Mouse (Mus musculus): ENCODE results near the gene Smoc1. TPM values are rescaled to one million over a fixed set of nuclear protein-coding genes. Genes with fewer than 3 reads are reported as not detected.

Smoc1 gene
- polyA plus RNA-seq, 1 experiment: 0.38 TPM

- TF ChIP-seq CTCF (IDR thresholded peaks at IDR 0.05; ENCODE audit: low read depth, low read length) (no peak), POLR2A (IDR thresholded peaks at IDR 0.05; ENCODE audit: borderline replicate concordance, low read depth, low read length) (no peak)
- Histone ChIP-seq H3K4me1 (ENCODE audit: control insufficient read depth, insufficient read depth, low read length) (no peaks in the 10 kb centered on the region), H3K27ac (ENCODE audit: insufficient read depth, low read depth, low read length) (no peak overlapping the region), H3K4me3 (ENCODE audit: insufficient read depth, low read length) (no peak overlapping the region)
Measured at GRCm38 (mm10) chr12:81159947-81160346, 133.3 kb downstream of the Smoc1 start.

GRCm38 (mm10) chr12:81160425-81160824 lies 133.8 kb downstream of the Smoc1 start:
- TF ChIP-seq CTCF (IDR thresholded peaks at IDR 0.05; ENCODE audit: low read depth, low read length): no peak
- no peak for TF ChIP-seq POLR2A (IDR thresholded peaks at IDR 0.05; ENCODE audit: borderline replicate concordance, low read depth, low read length)
- Histone ChIP-seq H3K27ac (ENCODE audit: insufficient read depth, low read depth, low read length) (no peak overlapping the region), H3K4me3 (ENCODE audit: insufficient read depth, low read length) (no peak overlapping the region), H3K4me1 (ENCODE audit: control insufficient read depth, insufficient read depth, low read length) (no peaks in the 10 kb centered on the region)

- TF ChIP-seq CTCF (IDR thresholded peaks at IDR 0.05; ENCODE audit: low read depth, low read length) (no peak), POLR2A (IDR thresholded peaks at IDR 0.05; ENCODE audit: borderline replicate concordance, low read depth, low read length) (no peak)
Measured at GRCm38 (mm10) chr12:81160831-81161230, 134.2 kb downstream of the Smoc1 start.

GRCm38 (mm10) chr12:81161282-81161681 lies 134.7 kb downstream of the Smoc1 start:
- Histone ChIP-seq H3K27ac (ENCODE audit: insufficient read depth, low read depth, low read length) (no peak overlapping the region), H3K4me1 (ENCODE audit: control insufficient read depth, insufficient read depth, low read length) (no peaks in the 10 kb centered on the region), H3K4me3 (ENCODE audit: insufficient read depth, low read length) (no peak overlapping the region)
- TF ChIP-seq CTCF (IDR thresholded peaks at IDR 0.05; ENCODE audit: low read depth, low read length) (no peak), POLR2A (IDR thresholded peaks at IDR 0.05; ENCODE audit: borderline replicate concordance, low read depth, low read length) (no peak)

More at GRCm38 (mm10) chr12:81160831-81161230, 134.2 kb downstream of the Smoc1 start:
- Histone ChIP-seq H3K4me3 (ENCODE audit: insufficient read depth, low read length) (no peak overlapping the region), H3K4me1 (ENCODE audit: control insufficient read depth, insufficient read depth, low read length) (no peaks in the 10 kb centered on the region), H3K27ac (ENCODE audit: insufficient read depth, low read depth, low read length) (no peak overlapping the region)

GRCm38 (mm10) chr12:81163131-81163530 lies 136.5 kb downstream of the Smoc1 start:
- Histone ChIP-seq H3K27ac (ENCODE audit: insufficient read depth, low read depth, low read length) (no peak overlapping the region), H3K4me1 (ENCODE audit: control insufficient read depth, insufficient read depth, low read length) (no peaks in the 10 kb centered on the region), H3K4me3 (ENCODE audit: insufficient read depth, low read length) (no peak overlapping the region)
- TF ChIP-seq POLR2A (IDR thresholded peaks at IDR 0.05; ENCODE audit: borderline replicate concordance, low read depth, low read length): no peak
- TF ChIP-seq CTCF (IDR thresholded peaks at IDR 0.05; ENCODE audit: low read depth, low read length): no peak

GRCm38 (mm10) chr12:81163566-81163965 lies 137.0 kb downstream of the Smoc1 start:
- Histone ChIP-seq H3K27ac (ENCODE audit: insufficient read depth, low read depth, low read length) (no peak overlapping the region), H3K4me3 (ENCODE audit: insufficient read depth, low read length) (no peak overlapping the region), H3K4me1 (ENCODE audit: control insufficient read depth, insufficient read depth, low read length) (no peaks in the 10 kb centered on the region)
- no peak for TF ChIP-seq POLR2A (IDR thresholded peaks at IDR 0.05; ENCODE audit: borderline replicate concordance, low read depth, low read length)
- no peak for TF ChIP-seq CTCF (IDR thresholded peaks at IDR 0.05; ENCODE audit: low read depth, low read length)

- TF ChIP-seq CTCF (IDR thresholded peaks at IDR 0.05; ENCODE audit: low read depth, low read length): no peak
- no peak for TF ChIP-seq POLR2A (IDR thresholded peaks at IDR 0.05; ENCODE audit: borderline replicate concordance, low read depth, low read length)
- no peak overlapping the region for H3K4me3 ChIP-seq (ENCODE audit: insufficient read depth, low read length)
- H3K4me1 ChIP-seq (ENCODE audit: control insufficient read depth, insufficient read depth, low read length): no peaks in the 10 kb centered on the region
- no peak overlapping the region for H3K27ac ChIP-seq (ENCODE audit: insufficient read depth, low read depth, low read length)
Measured at GRCm38 (mm10) chr12:81166092-81166491, 139.5 kb downstream of the Smoc1 start.

- TF ChIP-seq POLR2A (IDR thresholded peaks at IDR 0.05; ENCODE audit: borderline replicate concordance, low read depth, low read length) (no peak), CTCF (IDR thresholded peaks at IDR 0.05; ENCODE audit: low read depth, low read length) (no peak)
- no peaks in the 10 kb centered on the region for H3K4me1 ChIP-seq (ENCODE audit: control insufficient read depth, insufficient read depth, low read length)
- no peak overlapping the region for H3K4me3 ChIP-seq (ENCODE audit: insufficient read depth, low read length)
- no peak overlapping the region for H3K27ac ChIP-seq (ENCODE audit: insufficient read depth, low read depth, low read length)
Measured at GRCm38 (mm10) chr12:81166615-81167014, 140.0 kb downstream of the Smoc1 start.

- no peak for TF ChIP-seq POLR2A (IDR thresholded peaks at IDR 0.05; ENCODE audit: borderline replicate concordance, low read depth, low read length)
- no peak for TF ChIP-seq CTCF (IDR thresholded peaks at IDR 0.05; ENCODE audit: low read depth, low read length)
Measured at GRCm38 (mm10) chr12:81167142-81167541, 140.5 kb downstream of the Smoc1 start.

GRCm38 (mm10) chr12:81168031-81168430 lies 141.4 kb downstream of the Smoc1 start:
- Histone ChIP-seq H3K4me3 (ENCODE audit: insufficient read depth, low read length) (no peak overlapping the region), H3K4me1 (ENCODE audit: control insufficient read depth, insufficient read depth, low read length) (no peaks in the 10 kb centered on the region), H3K27ac (ENCODE audit: insufficient read depth, low read depth, low read length) (no peak overlapping the region)
- TF ChIP-seq POLR2A (IDR thresholded peaks at IDR 0.05; ENCODE audit: borderline replicate concordance, low read depth, low read length) (no peak), CTCF (IDR thresholded peaks at IDR 0.05; ENCODE audit: low read depth, low read length) (no peak)

More at GRCm38 (mm10) chr12:81167142-81167541, 140.5 kb downstream of the Smoc1 start:
- Histone ChIP-seq H3K27ac (ENCODE audit: insufficient read depth, low read depth, low read length) (no peak overlapping the region), H3K4me1 (ENCODE audit: control insufficient read depth, insufficient read depth, low read length) (no peaks in the 10 kb centered on the region), H3K4me3 (ENCODE audit: insufficient read depth, low read length) (no peak overlapping the region)

GRCm38 (mm10) chr12:81168494-81168893 lies 141.9 kb downstream of the Smoc1 start:
- no peak for TF ChIP-seq CTCF (IDR thresholded peaks at IDR 0.05; ENCODE audit: low read depth, low read length)
- TF ChIP-seq POLR2A (IDR thresholded peaks at IDR 0.05; ENCODE audit: borderline replicate concordance, low read depth, low read length): no peak

More at GRCm38 (mm10) chr12:81168494-81168893, 141.9 kb downstream of the Smoc1 start:
- no peaks in the 10 kb centered on the region for H3K4me1 ChIP-seq (ENCODE audit: control insufficient read depth, insufficient read depth, low read length)
- no peak overlapping the region for H3K27ac ChIP-seq (ENCODE audit: insufficient read depth, low read depth, low read length)
- no peak overlapping the region for H3K4me3 ChIP-seq (ENCODE audit: insufficient read depth, low read length)
